Mouse (Mus musculus) thymus, adult 18-20 months (tissue): ENCODE data around the gene Gtf2i.

ENCODE experiments used
- DNase-seq, 2 experiments: peaks; one replicate each; pipeline ENCODE4 v3.0.0; 2022; ENCODE audit warnings: mixed read lengths in 2 of 2

Gtf2i gene

GRCm38 (mm10) chr5:134188571-134188970 lies 126.0 kb downstream of the Gtf2i start:
- DNase-seq: no peak
